Mouse (Mus musculus) myocyte (in vitro differentiated cells): ENCODE results near the gene Sat2. TPM values are rescaled to one million over a fixed set of nuclear protein-coding genes. Genes with fewer than 3 reads are reported as not detected.

Experiments
- H3K27me3 ChIP-seq: one replicate; pipeline ENCODE4 v1.6.1; 2011; ENCODE audit not compliant: control insufficient read depth, insufficient read depth, insufficient read length
- H3K36me3 ChIP-seq: one replicate; pipeline ENCODE4 v1.6.1; 2011; ENCODE audit not compliant: control insufficient read depth, insufficient read depth
- H3K4me2 ChIP-seq: one replicate; pipeline ENCODE4 v1.6.1; 2011; ENCODE audit warnings: low read depth, control low read depth
- H3K4me3 ChIP-seq: one replicate; pipeline ENCODE4 v1.5.1; 2011; ENCODE audit warnings: mild to moderate bottlenecking, control low read depth, moderate library complexity
- H3K79me2 ChIP-seq: one replicate; pipeline ENCODE4 v1.6.1; 2011; ENCODE audit not compliant: control insufficient read depth, insufficient read depth
- H3ac ChIP-seq: one replicate; pipeline ENCODE4 v1.6.1; 2011; ENCODE audit not compliant: control insufficient read depth, insufficient read length
- CEBPB ChIP-seq: IDR thresholded peaks from 2 replicates; pipeline ENCODE4 v1.6.1; 2011; ENCODE audit warnings: mild to moderate bottlenecking, moderate library complexity; ENCODE audit not compliant: poor library complexity, insufficient read depth, severe bottlenecking
- E2F4 ChIP-seq: IDR thresholded peaks from one replicate; pipeline ENCODE4 v1.6.1; 2011; ENCODE audit warnings: mild to moderate bottlenecking, control low read depth, moderate library complexity; ENCODE audit not compliant: insufficient read depth
- MAX ChIP-seq: IDR thresholded peaks from one replicate; pipeline ENCODE4 v1.6.1; 2011; ENCODE audit warnings: low read depth, mild to moderate bottlenecking, control low read depth
- MYOD1 ChIP-seq, 3 experiments: IDR thresholded peaks; one replicate each; pipeline ENCODE4 v1.6.1; 2011; ENCODE audit warnings: control low read depth in 2 of 3, low read depth in 2 of 3, mild to moderate bottlenecking in 2 of 3, moderate library complexity in 1 of 3; ENCODE audit not compliant: insufficient read length in 2 of 3, control insufficient read depth in 1 of 3
- MYOG ChIP-seq, 3 experiments: IDR thresholded peaks; one replicate each; pipeline ENCODE4 v1.6.1; 2011; ENCODE audit warnings: control low read depth in 2 of 3, low read depth in 2 of 3, mild to moderate bottlenecking in 2 of 3; ENCODE audit not compliant: insufficient read length in 2 of 3, control insufficient read depth in 1 of 3, insufficient read depth in 1 of 3
- POLR2A ChIP-seq: IDR thresholded peaks from one replicate; pipeline ENCODE4 v1.6.1; 2011; ENCODE audit warnings: low read depth, mild to moderate bottlenecking, control low read depth, moderate library complexity; ENCODE audit not compliant: insufficient read length
- POLR2AphosphoS2 ChIP-seq: IDR thresholded peaks from one replicate; pipeline ENCODE4 v1.6.1; 2011; ENCODE audit warnings: low read depth, control low read depth; ENCODE audit not compliant: insufficient read length
- REST ChIP-seq: IDR thresholded peaks from one replicate; pipeline ENCODE4 v1.6.1; 2011; ENCODE audit warnings: mild to moderate bottlenecking, control low read depth, moderate library complexity; ENCODE audit not compliant: insufficient read depth, insufficient read length
- SRF ChIP-seq: IDR thresholded peaks from one replicate; pipeline ENCODE4 v1.6.1; 2011; ENCODE audit warnings: low read depth; ENCODE audit not compliant: control insufficient read depth, insufficient read length
- TCF12 ChIP-seq: IDR thresholded peaks from one replicate; pipeline ENCODE4 v1.6.1; 2011; ENCODE audit warnings: mild to moderate bottlenecking, control low read depth; ENCODE audit not compliant: poor library complexity, insufficient read depth, severe bottlenecking
- TCF3 ChIP-seq: IDR thresholded peaks from one replicate; pipeline ENCODE4 v1.6.1; 2011; ENCODE audit warnings: low read depth, control low read depth; ENCODE audit not compliant: insufficient read length
- USF1 ChIP-seq: IDR thresholded peaks from one replicate; pipeline ENCODE4 v1.6.1; 2011; ENCODE audit warnings: low read depth, mild to moderate bottlenecking, control low read depth, moderate library complexity
- polyA plus RNA-seq: library from polyadenylated mRNA; unstranded; fragments of >200 nt; fragmentation: generic; extraction: Trizol; gene quantifications from one replicate; pipeline ENCODE4 v1.2.1, GENCODE M21; 2012; ENCODE audit warnings: missing spikeins

Sat2 gene
- polyA plus RNA-seq, 1 experiment = 3.6 TPM

- H3K79me2 ChIP-seq = no peaks in the 10 kb centered on the region
- H3K36me3 ChIP-seq = no peaks in the 10 kb centered on the region
- peaks cover 27% of the 10 kb centered on the region for H3K27me3 ChIP-seq
- no peak overlapping the region for H3ac ChIP-seq
- H3K4me2 ChIP-seq = peak overlapping the region; percentile 99
- peak overlapping the region; percentile 24 for H3K4me3 ChIP-seq
- TF ChIP-seq POLR2AphosphoS2 = no peak
- TF ChIP-seq CEBPB = no peak
- TF ChIP-seq MAX = no peak
- no peak for TF ChIP-seq TCF12
- TF ChIP-seq SRF = no peak
- no peak for TF ChIP-seq MYOG (IDR thresholded peaks at IDR 0.05; ENCODE audit: control insufficient read depth in 1 of 3, insufficient read depth in 1 of 3, insufficient read length in 2 of 3, low read depth in 2 of 3)
- no peak for TF ChIP-seq REST
- no peak for TF ChIP-seq E2F4
- TF ChIP-seq USF1 = no peak
- TF ChIP-seq POLR2A = no peak
These were observed 15.4 kb upstream of the Sat2 start for GRCm38 (mm10) chr11:69606491-69606795.

- TF ChIP-seq SRF = no peak
- no peak for TF ChIP-seq CEBPB
- TF ChIP-seq MAX = no peak
- TF ChIP-seq MYOG (IDR thresholded peaks at IDR 0.05; ENCODE audit: control insufficient read depth in 1 of 3, insufficient read depth in 1 of 3, insufficient read length in 2 of 3, low read depth in 2 of 3) = no peak
- no peak for TF ChIP-seq USF1
- no peak for TF ChIP-seq TCF3
- TF ChIP-seq E2F4 = no peak
- no peak for TF ChIP-seq MYOD1 (IDR thresholded peaks at IDR 0.05; ENCODE audit: control insufficient read depth in 1 of 3, insufficient read length in 2 of 3, low read depth in 2 of 3)
- no peak for TF ChIP-seq POLR2AphosphoS2
- TF ChIP-seq POLR2A = no peak
- no peak for TF ChIP-seq REST
- TF ChIP-seq TCF12 = no peak
- no peaks in the 10 kb centered on the region for H3K79me2 ChIP-seq
- H3K4me3 ChIP-seq = no peak overlapping the region
- peaks cover 27% of the 10 kb centered on the region for H3K27me3 ChIP-seq
- H3ac ChIP-seq = no peak overlapping the region
- no peak overlapping the region for H3K4me2 ChIP-seq
- no peaks in the 10 kb centered on the region for H3K36me3 ChIP-seq
These were observed 15.0 kb upstream of the Sat2 start for GRCm38 (mm10) chr11:69606832-69607231.

GRCm38 (mm10) chr11:69608525-69608924 lies 13.3 kb upstream of the Sat2 start:
- peaks cover 24% of the 10 kb centered on the region for H3K27me3 ChIP-seq
- H3K79me2 ChIP-seq = no peaks in the 10 kb centered on the region
- H3K36me3 ChIP-seq = no peaks in the 10 kb centered on the region
- H3K4me3 ChIP-seq = no peak overlapping the region
- no peak overlapping the region for H3K4me2 ChIP-seq
- no peak overlapping the region for H3ac ChIP-seq
- TF ChIP-seq MYOG (IDR thresholded peaks at IDR 0.05; ENCODE audit: control insufficient read depth in 1 of 3, insufficient read depth in 1 of 3, insufficient read length in 2 of 3, low read depth in 2 of 3) (no peak), POLR2A (no peak), USF1 (no peak), CEBPB (no peak), REST (no peak), MYOD1 (IDR thresholded peaks at IDR 0.05; ENCODE audit: control insufficient read depth in 1 of 3, insufficient read length in 2 of 3, low read depth in 2 of 3) (no peak), TCF3 (no peak), E2F4 (no peak), MAX (no peak)

- no peak for TF ChIP-seq SRF
- Histone ChIP-seq H3K4me2 (no peak overlapping the region), H3K36me3 (no peaks in the 10 kb centered on the region), H3K79me2 (no peaks in the 10 kb centered on the region), H3K4me3 (no peak overlapping the region), H3ac (no peak overlapping the region), H3K27me3 (peaks cover 15% of the 10 kb centered on the region)
These were observed 12.4 kb upstream of the Sat2 start for GRCm38 (mm10) chr11:69609416-69609815.

- Histone ChIP-seq H3K4me2 (no peak overlapping the region), H3K27me3 (peaks cover 3% of the 10 kb centered on the region), H3K36me3 (no peaks in the 10 kb centered on the region), H3K79me2 (no peaks in the 10 kb centered on the region), H3ac (no peak overlapping the region), H3K4me3 (no peak overlapping the region)
- no peak for TF ChIP-seq MYOD1 (IDR thresholded peaks at IDR 0.05; ENCODE audit: control insufficient read depth in 1 of 3, insufficient read length in 2 of 3, low read depth in 2 of 3)
- no peak for TF ChIP-seq POLR2A
- TF ChIP-seq USF1 = no peak
- TF ChIP-seq POLR2AphosphoS2 = no peak
These were observed 10.9 kb upstream of the Sat2 start for GRCm38 (mm10) chr11:69610899-69611298.
